Mouse (Mus musculus) C2C12 (cell line): ENCODE measurements around the gene Gm45521.

ENCODE experiments used
- CTCF ChIP-seq: IDR thresholded peaks from one replicate; pipeline ENCODE4 v1.5.1; 2011; ENCODE audit not compliant: control insufficient read depth, insufficient read depth, insufficient read length
- MYOD1 ChIP-seq: IDR thresholded peaks from one replicate; pipeline ENCODE4 v1.6.1; 2011; ENCODE audit warnings: low read depth; ENCODE audit not compliant: control insufficient read depth, insufficient read length

DNA sequence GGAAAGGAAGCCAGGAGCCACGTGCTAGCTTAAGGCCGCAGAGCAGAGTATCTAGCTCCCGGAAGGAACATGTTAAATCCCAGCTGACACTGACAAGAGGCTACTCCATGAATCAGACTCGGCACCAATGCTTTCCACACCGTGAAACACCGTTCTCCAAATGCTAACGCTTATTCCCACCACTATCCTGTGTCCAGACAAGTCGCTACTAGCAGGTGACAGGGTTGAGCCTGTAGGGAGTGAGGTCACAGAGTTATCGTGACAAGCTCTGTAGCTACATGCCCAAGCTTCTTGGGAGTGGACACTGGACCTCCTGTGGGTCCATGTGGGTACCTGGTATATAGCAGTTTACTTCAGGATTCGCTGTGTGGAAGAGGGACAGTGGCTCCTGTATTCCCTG is 661 bp upstream of the Gm45521 start:
- TF ChIP-seq MYOD1: no peak
- TF ChIP-seq CTCF: no peak
